Mouse (Mus musculus) yolk sac, embryonic 10.5 days (tissue): Measurements from ENCODE around the gene Tcaf3.

Source experiments
- DNase-seq: peaks from one replicate; pipeline ENCODE4 v3.0.0-alpha.2; 2017; ENCODE audit warnings: low spot score

The Tcaf3 gene

GRCm38 (mm10) chr6:42597592-42597991, at the start of gene Tcaf3:
Gene Tcaf3, minus strand, starts transcription at chr6:42597692.
- no peak for DNase-seq

DNA sequence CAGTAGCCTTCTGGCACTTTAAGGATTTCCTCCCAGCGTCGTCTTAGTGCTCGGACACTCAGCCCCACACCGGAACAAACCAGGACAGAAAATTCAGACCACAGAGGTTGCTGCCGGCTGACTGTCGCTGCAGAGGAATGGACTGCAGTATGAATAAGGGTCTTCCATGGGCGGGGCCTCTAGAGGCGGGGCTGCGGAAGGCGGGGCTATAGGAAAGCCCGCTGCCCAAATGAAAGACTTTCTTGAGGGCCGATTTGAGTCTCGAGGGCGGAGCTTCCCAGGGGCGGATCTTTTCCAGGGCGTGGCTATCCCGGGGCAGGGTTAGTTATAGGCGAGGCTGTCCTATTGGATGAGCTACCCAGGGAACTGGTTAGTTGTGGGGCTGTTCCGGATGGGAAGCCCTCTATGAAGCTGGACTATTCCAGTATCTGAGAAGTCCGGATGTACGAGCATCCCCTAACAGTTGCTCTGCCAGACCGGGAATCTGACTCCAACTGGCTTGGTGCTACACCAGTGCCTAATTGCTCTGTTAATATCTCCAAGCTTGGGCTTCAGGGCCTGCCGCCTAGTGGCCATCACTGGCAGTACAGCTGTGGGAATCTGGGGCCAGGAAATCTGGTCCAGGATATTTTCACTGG, 47.5 kb upstream of the Tcaf3 start, which contains the start of gene Tcaf2:
Tcaf2 (minus strand) TSS at position 343 of the 638 bp plus-strand sequence.
- DNase-seq = peak; percentile 86

GRCm38 (mm10) chr6:42634393-42634792, 36.9 kb upstream of the Tcaf3 start:
- DNase-seq = no peak

DNA sequence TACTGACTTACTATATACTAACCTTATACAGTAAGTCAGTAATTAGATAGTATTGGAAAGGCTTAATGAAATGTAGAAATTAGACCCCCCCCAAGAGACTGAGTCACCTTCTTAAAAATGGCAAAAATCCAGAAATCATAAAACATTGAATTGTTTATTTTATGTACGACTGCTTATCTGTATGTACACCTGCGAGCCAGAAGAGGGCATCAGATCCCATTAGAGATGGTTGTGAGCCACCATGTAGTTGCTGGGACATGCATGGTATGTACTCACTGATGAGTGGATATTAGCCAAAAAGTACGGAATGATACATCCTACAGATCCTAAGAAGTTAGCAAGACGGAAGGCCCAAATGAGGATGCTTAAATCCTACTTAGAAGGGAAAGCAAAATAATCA, 33.9 kb upstream of the Tcaf3 start:
- no peak for DNase-seq

- DNase-seq = no peak
Observed at GRCm38 (mm10) chr6:42616904-42617303, 19.4 kb upstream of the Tcaf3 start.

GRCm38 (mm10) chr6:42612218-42612617, 14.7 kb upstream of the Tcaf3 start:
- no peak for DNase-seq

DNA sequence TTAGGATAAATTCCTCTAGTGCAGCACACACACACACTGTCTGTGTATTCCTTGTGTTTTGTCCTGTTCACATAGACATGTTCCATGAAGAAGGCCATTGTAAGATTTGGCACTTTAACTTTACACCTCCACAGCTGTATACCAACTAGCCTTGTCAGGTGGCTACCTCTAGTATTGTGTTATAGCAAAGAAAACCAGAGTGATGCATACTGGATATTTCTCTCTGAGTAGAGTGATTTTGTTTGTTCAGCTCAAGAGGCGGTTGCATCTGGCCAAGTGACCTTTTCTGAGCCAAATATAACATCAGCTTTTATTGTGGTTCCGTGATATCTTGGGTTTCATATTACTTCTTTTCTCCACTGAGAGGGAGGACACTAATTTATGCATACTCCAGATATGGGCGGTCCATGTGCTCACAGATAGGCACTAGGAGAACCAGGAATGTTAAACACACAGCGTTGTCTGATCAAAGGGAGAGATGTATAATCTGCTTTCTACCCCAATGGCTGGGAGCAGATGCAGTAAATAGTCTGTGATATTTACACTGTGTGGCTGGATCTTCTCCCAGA, 13.5 kb upstream of the Tcaf3 start:
- no peak for DNase-seq

- DNase-seq = no peak
Observed at GRCm38 (mm10) chr6:42593138-42593882, 4.2 kb downstream of the Tcaf3 start.

- no peak for DNase-seq
Observed at GRCm38 (mm10) chr6:42586569-42586968, 10.9 kb downstream of the Tcaf3 start.

DNA sequence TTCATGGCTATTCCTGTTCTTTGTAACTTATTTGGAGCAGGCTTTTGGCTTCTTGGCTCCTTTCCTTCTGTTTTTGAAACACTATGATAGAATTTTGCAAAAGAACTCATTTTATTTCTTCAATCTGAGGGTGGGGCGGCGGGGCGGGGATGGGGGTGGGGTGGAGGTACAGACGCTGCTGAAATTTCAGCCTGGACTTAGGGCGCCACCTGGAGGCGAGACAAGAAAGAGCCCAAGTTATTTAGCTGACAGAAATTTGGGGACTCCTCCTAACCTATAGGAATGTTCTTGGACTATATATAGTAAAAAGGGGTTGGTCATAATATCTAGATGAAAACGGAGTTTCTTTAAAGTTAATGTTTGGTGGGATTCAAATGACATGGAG, 14.0 kb downstream of the Tcaf3 start:
- DNase-seq = peak; percentile 18

GRCm38 (mm10) chr6:42582741-42583487, 14.6 kb downstream of the Tcaf3 start:
- no peak for DNase-seq

DNA sequence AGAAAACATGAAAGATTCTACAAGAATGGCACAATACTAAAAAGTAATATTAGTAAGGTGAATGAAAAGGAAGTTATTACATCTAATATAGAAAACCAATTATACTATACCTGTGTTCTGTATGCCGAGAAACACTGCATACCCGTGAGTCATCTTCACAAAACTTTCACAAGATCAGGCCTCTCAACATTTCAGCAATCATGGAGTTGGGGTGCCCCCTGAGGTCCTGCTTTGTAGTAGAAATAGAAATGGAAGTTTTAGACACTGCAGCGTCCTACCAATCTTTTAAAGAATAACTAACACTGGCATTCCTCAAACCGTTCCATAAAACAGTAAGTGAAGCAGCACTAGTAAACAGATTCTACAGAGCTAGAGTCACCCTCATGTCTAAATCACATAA, 18.8 kb downstream of the Tcaf3 start:
- DNase-seq = no peak

- no peak for DNase-seq
Observed at GRCm38 (mm10) chr6:42577433-42577832, 20.1 kb downstream of the Tcaf3 start.

GRCm38 (mm10) chr6:42568205-42568604, 29.3 kb downstream of the Tcaf3 start:
- DNase-seq = no peak

DNA sequence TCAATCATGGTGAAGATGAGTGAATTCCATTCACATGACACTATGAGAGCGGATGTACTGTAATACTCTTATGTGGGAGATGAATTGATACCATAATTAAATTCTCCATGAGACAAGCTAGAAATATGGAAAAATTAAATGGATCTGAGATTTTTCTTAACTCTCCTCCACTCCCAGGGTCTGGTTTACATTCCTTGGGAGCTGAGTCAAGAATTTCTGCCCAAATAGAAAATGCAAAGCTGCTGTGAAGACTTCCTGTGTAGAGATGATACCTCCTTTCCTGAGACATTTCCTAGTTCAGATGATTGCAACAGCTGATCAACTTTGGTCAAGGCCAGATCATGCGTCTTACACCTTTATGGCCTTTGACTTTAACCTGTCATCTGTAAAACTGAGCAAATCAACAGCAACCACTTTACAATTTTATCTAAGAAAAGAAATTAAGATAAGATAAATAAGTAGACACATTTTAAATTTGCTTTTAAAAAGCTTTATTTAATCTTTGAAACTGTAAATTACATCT, 31.4 kb downstream of the Tcaf3 start:
- no peak for DNase-seq

GRCm38 (mm10) chr6:42562280-42562679, 35.2 kb downstream of the Tcaf3 start:
- no peak for DNase-seq

DNA sequence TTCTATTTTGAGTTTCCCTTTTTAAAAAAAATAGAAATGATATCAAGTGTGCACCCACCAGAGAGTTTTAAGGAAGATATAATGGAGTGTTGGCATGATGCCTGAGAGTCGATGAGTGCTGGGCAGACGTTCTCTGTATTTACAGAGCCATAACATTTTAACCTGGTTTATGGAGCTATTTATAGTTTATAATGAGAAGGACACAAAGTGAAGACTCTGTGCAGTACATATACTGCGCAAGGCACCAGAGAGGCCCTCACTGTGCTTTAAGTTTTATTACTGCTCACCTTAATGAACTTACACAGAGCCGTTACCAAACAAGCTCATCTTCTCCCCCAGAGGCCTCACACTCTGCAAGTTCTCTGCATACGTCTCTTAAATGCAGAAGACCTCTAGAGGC, 36.6 kb downstream of the Tcaf3 start:
- no peak for DNase-seq

DNA sequence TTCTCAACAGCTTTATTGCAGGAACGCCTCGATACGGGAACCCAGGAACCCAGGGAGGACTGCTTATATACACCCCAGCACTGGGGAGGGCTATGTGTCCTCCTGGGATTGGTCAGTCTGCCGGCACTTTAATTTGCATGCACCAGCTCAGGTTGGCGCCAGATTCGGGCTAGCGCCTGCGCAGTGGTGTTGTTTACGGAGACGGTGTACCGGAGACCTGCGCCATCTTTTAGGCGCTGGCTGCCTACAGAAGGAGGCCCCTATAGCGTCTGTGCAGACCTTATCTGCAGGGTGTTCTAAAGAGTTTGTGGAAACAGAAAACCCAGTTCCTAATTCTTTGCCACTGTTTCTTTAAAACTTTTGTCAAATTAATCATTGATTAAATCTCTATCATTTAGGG, 38.9 kb downstream of the Tcaf3 start:
- no peak for DNase-seq

- DNase-seq = no peak
Observed at GRCm38 (mm10) chr6:42547461-42547860, 50.0 kb downstream of the Tcaf3 start, which contains the start of gene Olfr455. Gene Olfr455, minus strand, starts transcription at chr6:42547587.

- DNase-seq = no peak
Observed at GRCm38 (mm10) chr6:42546180-42546579, 51.3 kb downstream of the Tcaf3 start.

DNA sequence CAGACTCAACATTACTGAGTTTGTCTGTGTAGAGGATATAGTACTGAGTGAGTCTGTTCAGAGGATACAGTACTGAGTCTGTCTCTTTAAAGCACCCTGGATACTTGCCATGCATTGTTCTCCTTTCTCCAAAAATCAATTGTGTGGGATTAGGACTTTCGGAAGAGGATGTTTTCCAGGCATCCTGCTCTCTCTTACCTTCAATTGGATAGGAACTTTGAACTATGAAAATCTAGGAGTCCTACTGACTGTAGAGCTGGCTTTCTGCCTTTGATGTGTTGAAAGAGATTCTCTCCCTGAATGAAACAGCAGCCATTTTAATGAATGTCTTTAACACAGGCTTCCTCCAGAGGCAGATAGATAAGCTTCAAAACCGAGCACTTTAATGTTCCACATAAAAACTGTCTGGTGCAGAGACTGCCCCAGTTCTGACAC, 52.0 kb downstream of the Tcaf3 start:
- no peak for DNase-seq

DNA sequence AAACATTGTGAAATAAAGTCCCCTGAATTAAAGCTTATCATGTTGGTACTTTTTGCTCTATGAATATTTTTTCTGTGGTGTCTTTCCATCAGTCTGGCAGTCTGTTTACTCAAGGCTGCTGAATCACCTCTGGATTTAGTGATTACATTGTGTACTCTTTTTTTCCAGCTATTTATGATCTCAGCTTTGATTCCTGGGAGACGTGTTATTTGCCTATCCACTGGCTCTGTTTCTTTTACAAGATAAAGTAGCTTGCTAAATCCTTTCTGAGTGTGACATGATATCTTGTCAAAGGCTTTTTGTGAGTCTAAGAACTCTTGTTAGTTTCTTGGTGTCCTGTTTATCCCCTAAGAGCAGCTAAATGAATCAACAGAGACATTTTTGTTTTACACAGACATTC, 52.6 kb downstream of the Tcaf3 start:
- DNase-seq = no peak
